Comparison of ENCODE assay signal across 14 mouse cellular contexts in genomic region chr16:92786883-92787321, GRCm38 (mm10). TPM values are rescaled to one million over a fixed set of nuclear protein-coding genes. Genes with fewer than 3 reads are reported as not detected.
DNase-seq lines count a peak whose midpoint lies in the region; ATAC-seq and TF ChIP-seq lines count a peak whose summit lies in the region.
"Had no signal": no experiment of that assay in that cellular context is flagged by ENCODE, and none has a peak within 500 bp of the region (broad histone marks: within the 10 kb centered on the region; RNA-seq: fewer than 3 reads in every experiment).

No protein-coding gene starts in this region.

- no peak for TF ChIP-seq CTCF in liver, adult 2 months (IDR thresholded peaks at IDR 0.05; ENCODE audit: low read depth, low read length)
- no peak for TF ChIP-seq CTCF in gastrocnemius, adult 2 months (IDR thresholded peaks at IDR 0.05)

- no peak overlapping the region for H3K9ac ChIP-seq in liver, adult 2 months (ENCODE audit: low read depth, low read length)
- H3K9ac ChIP-seq in hindbrain, embryonic 13.5 days: no peak overlapping the region
- H3K9ac ChIP-seq: midbrain, embryonic 12.5 days; neural tube, embryonic 13.5 days had no signal

- no peak overlapping the region for H3K4me3 ChIP-seq in liver, adult 2 months (ENCODE audit: insufficient read depth, low read depth, low read length)
- no peak overlapping the region for H3K4me3 ChIP-seq in macrophage (ENCODE audit: inconsistent target)
- no peak overlapping the region for H3K4me3 ChIP-seq in gastrocnemius, adult 2 months
- H3K4me3 ChIP-seq in hindbrain, embryonic 13.5 days: no peak overlapping the region
- H3K4me3 ChIP-seq: midbrain, embryonic 12.5 days; neural tube, embryonic 13.5 days had no signal

- no peaks in the 10 kb centered on the region for H3K9me3 ChIP-seq in hindbrain, embryonic 13.5 days
- H3K9me3 ChIP-seq: midbrain, embryonic 12.5 days; neural tube, embryonic 13.5 days had no signal

- TF ChIP-seq POLR2A in liver, adult 2 months (IDR thresholded peaks at IDR 0.05; ENCODE audit: extremely low read depth, insufficient read depth, low read length): no peak

- WGBS in liver, adult 2 months: 52% methylated on average over 5 of the region's 5 CpGs
- WGBS in macrophage (ENCODE audit: missing documents): 10% methylated on average over 2 of the region's 5 CpGs
- WGBS in hindbrain, embryonic 13.5 days: 78% methylated on average over 5 of the region's 5 CpGs

- no peak overlapping the region for H3K4me2 ChIP-seq in hindbrain, embryonic 13.5 days
- H3K4me2 ChIP-seq: midbrain, embryonic 12.5 days; neural tube, embryonic 13.5 days had no signal

- DNase-seq in liver, adult 2 months (ENCODE audit: extremely low read depth, low read depth, low spot score): peak; percentile 23
- DNase-seq in liver: no peak
- peak; percentile 85 for DNase-seq in CD4-positive helper T cell, adult 2 months (ENCODE audit: low read depth, low spot score)
- DNase-seq in testis, postnatal 14 days (ENCODE audit: low spot score): no peak
- DNase-seq in gastrocnemius, adult 2 months: no peak
- DNase-seq: adrenal gland, postnatal 14 days; kidney, postnatal 25 days; retina, postnatal 1 day had no signal

- ATAC-seq in common myeloid progenitor, adult 5-6 weeks (replicated peaks; ENCODE audit: low read depth, poor library complexity, severe bottlenecking): peak; percentile 68
- ATAC-seq in hindbrain, embryonic 13.5 days (ENCODE audit: low FRiP score): no peak
- ATAC-seq: intestine, embryonic 16.5 days had no signal

- intact Hi-C loops in gastrocnemius, adult 2 months (cut with DNase I): no loop called here

- H3K4me1 ChIP-seq in liver, adult 2 months (ENCODE audit: control insufficient read depth, insufficient read depth, low read length): no peaks in the 10 kb centered on the region
- H3K4me1 ChIP-seq in hindbrain, embryonic 13.5 days (replicated peaks): peaks cover 4% of the 10 kb centered on the region; the same call in 1 of the 2 replicates
- H3K4me1 ChIP-seq: neural tube, embryonic 13.5 days had no signal

- no peaks in the 10 kb centered on the region for H3K27me3 ChIP-seq in liver, adult 2 months (ENCODE audit: control insufficient read depth, insufficient read depth, low read length)
- peaks cover 7% of the 10 kb centered on the region; the same call in 1 of the 2 replicates for H3K27me3 ChIP-seq in hindbrain, embryonic 13.5 days
- H3K27me3 ChIP-seq: neural tube, embryonic 13.5 days had no signal

- H3K27ac ChIP-seq in liver, adult 2 months (replicated peaks; ENCODE audit: insufficient read depth, low read depth, low read length): no peak overlapping the region
- peak overlapping the region; percentile 70 for H3K27ac ChIP-seq in macrophage
- H3K27ac ChIP-seq in gastrocnemius, adult 2 months: no peak overlapping the region
- no peak overlapping the region for H3K27ac ChIP-seq in hindbrain, embryonic 13.5 days
- H3K27ac ChIP-seq: midbrain, embryonic 12.5 days; neural tube, embryonic 13.5 days had no signal

- no peaks in the 10 kb centered on the region for H3K36me3 ChIP-seq in liver, adult 2 months (ENCODE audit: control insufficient read depth, insufficient read depth, low read length)
- peaks cover 14% of the 10 kb centered on the region; the same call in 1 of the 2 replicates for H3K36me3 ChIP-seq in macrophage (ENCODE audit: inconsistent target)
- H3K36me3 ChIP-seq in hindbrain, embryonic 13.5 days: no peaks in the 10 kb centered on the region
- H3K36me3 ChIP-seq: midbrain, embryonic 12.5 days; neural tube, embryonic 13.5 days had no signal

- no peaks in the 10 kb centered on the region for H3K79me2 ChIP-seq in liver, adult 2 months (ENCODE audit: control insufficient read depth, insufficient read depth, low read length)
- H3K79me2 ChIP-seq in macrophage (ENCODE audit: inconsistent target): peaks cover 94% of the 10 kb centered on the region

RNA-seq across cellular contexts. Expression of gene Runx1, which starts 39.0 kb away (rescaled TPM):
- 0.74 and 0.94 TPM in 2 replicates for total RNA-seq in liver, adult 2 months (2014; rRNA removed)
- 0.20 and 0.55 TPM in 2 replicates for polyA plus RNA-seq in liver, adult 2 months (2012; rRNA removed)
- total RNA-seq in common myeloid progenitor, adult 5-6 weeks (2017): 78.7 and 92.4 TPM in 2 replicates
- 100 to 1,000 TPM; 170 to 922 (median 407) TPM for total RNA-seq in macrophage (2018; cell fraction: chromatin; rRNA removed)
- 10 to 100 TPM; 29.1 to 90.3 (median 52.0) TPM for total RNA-seq in macrophage (2018; cell fraction: cytosol; rRNA removed)
- total RNA-seq in macrophage (2018; cell fraction: nucleus; rRNA removed): 100 to 1,000 TPM; 108 to 569 (median 293) TPM
- 30.4 to 35.3 TPM (median 34.7 TPM) in 3 replicates for polyA plus RNA-seq in macrophage (2018)
- total RNA-seq in gastrocnemius, adult 2 months (2021): 1 to 10 TPM; 2.2 to 4.0 TPM
- polyA plus RNA-seq in hindbrain, embryonic 13.5 days (2015; fragmentation: Nextera tagmentation; extraction: Ambion mirVana): 2.1 and 3.0 TPM in 2 replicates

Comparison
In these comparisons a context has a peak if more than half of its experiments do, and no peak if none do; other contexts are left out.
1. DNase-seq: peak in liver, adult 2 months (single experiment) and CD4-positive helper T cell, adult 2 months (single experiment); none in liver (single experiment), testis, postnatal 14 days (single experiment) and gastrocnemius, adult 2 months (single experiment).
2. RNA of gene Runx1, which starts 39.0 kb away (total RNA-seq): 78.7 to 92.4 TPM in common myeloid progenitor, adult 5-6 weeks; 2.2 to 4.0 TPM in gastrocnemius, adult 2 months and 0.74 to 0.94 TPM in liver, adult 2 months; every median in the first group is over 10 times any median in the second.